Mouse (Mus musculus): ENCODE data around the gene Gm13023. TPM values are rescaled to one million over a fixed set of nuclear protein-coding genes. Genes with fewer than 3 reads are reported as not detected.
"Not testable (repeated sequence)": the region's sequence is repeated elsewhere in the genome, so short reads cannot be mapped to it uniquely, and the experiment has no call there.

Gm13023 gene
- polyA plus RNA-seq (2014; fragmentation: Nextera tagmentation; extraction: Ambion mirVana), result not detected in 2 replicates

DNA sequence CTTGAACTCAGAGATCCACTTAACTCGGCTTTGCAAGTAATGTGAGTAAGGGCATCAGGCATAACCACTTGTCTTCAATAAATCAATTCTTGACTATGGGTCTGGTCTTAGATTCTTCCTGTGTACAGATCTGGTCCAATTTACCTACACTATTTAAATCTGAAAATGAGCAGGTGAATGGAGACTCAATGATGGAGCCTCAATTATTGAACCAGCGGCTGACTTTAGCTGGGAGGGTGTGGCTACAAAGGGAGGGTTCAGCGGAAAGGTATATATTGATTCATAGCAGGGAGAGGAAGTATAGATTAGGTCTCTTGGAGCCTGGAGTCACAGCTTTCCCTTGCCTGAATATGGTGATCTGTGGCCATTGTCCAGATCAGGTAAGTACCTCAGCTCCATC lies at the start of gene Gm13023:
TSS of gene Gm13023 (plus strand) at position 301 of the 400 bp plus-strand sequence.
- not testable (repeated sequence) for H3K36me3 ChIP-seq (ENCODE audit: control insufficient read depth, insufficient read depth, low read length); H3K4me1 ChIP-seq (ENCODE audit: control insufficient read depth, insufficient read depth, low read length); H3K9ac ChIP-seq (ENCODE audit: low read depth, low read length); ATAC-seq (ENCODE audit: low read depth); DNase-seq (ENCODE audit: low spot score); H3K9me3 ChIP-seq (ENCODE audit: control insufficient read depth, low read length); H3K27me3 ChIP-seq (replicated peaks; ENCODE audit: control insufficient read depth, insufficient read depth, low read length); H3K4me2 ChIP-seq (ENCODE audit: low read depth, low read length); H3K4me3 ChIP-seq (ENCODE audit: low read depth, low read length); H3K27ac ChIP-seq (replicated peaks; ENCODE audit: low read depth, low read length)
- WGBS, result 81% methylated on average over 3 of the region's 3 CpGs

DNA sequence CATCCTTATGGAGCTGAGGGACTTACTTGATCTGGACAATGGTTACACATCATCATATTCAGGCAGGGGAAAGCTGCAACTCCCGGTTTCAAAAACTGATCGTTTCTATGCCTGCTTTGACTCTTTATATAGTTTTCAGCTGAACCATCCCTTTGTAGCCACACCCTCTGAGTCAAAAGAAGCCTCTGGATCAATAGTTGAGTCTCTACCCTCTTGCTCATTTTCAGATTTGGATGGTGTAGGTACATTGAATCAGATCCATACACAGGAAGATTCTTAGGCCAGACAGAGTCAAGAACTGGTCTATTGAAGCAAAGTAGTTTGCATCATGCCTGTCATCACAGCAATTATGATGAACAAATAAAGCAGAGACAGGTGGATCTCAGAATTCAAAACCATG lies 26.8 kb downstream of the Gm13023 start, which contains the start of gene Gm13084:
TSS of gene Gm13084 (minus strand) at position 101 of the 400 bp plus-strand sequence.
- DNase-seq (ENCODE audit: low spot score) (no peak), ATAC-seq (ENCODE audit: low read depth) (no peak)
- no peak within 1 kb of the TSS for H3K27ac ChIP-seq (replicated peaks; ENCODE audit: low read depth, low read length)
- H3K9me3 ChIP-seq (ENCODE audit: control insufficient read depth, low read length), result 0 out of 2 replicates have a peak, but pooled peaks cover 7% of the 10 kb centered on the region
- no peak within 1 kb of the TSS for H3K4me2 ChIP-seq (ENCODE audit: low read depth, low read length)
- H3K4me1 ChIP-seq (ENCODE audit: control insufficient read depth, insufficient read depth, low read length), result no peaks in the 10 kb centered on the region
- H3K36me3 ChIP-seq (ENCODE audit: control insufficient read depth, insufficient read depth, low read length), result no peaks in the 10 kb centered on the region
- H3K4me3 ChIP-seq (ENCODE audit: low read depth, low read length), result no peak within 1 kb of the TSS
- WGBS, result 81% methylated on average over 2 of the region's 2 CpGs
- no peak within 1 kb of the TSS for H3K9ac ChIP-seq (ENCODE audit: low read depth, low read length)
- H3K27me3 ChIP-seq (replicated peaks; ENCODE audit: control insufficient read depth, insufficient read depth, low read length), result no peaks in the 10 kb centered on the region

Other genes starting within 250 kb of the Gm13023 start
- gene BC080695, start 237.7 kb upstream of the Gm13023 start, polyA plus RNA-seq (2014; fragmentation: Nextera tagmentation; extraction: Ambion mirVana), result not detected in 2 replicates
- gene Gm13057, start 237.6 kb upstream of the Gm13023 start, polyA plus RNA-seq (2014; fragmentation: Nextera tagmentation; extraction: Ambion mirVana), result not detected in 2 replicates
- not detected in 2 replicates for gene Gm13083, start 174.3 kb upstream of the Gm13023 start, polyA plus RNA-seq (2014; fragmentation: Nextera tagmentation; extraction: Ambion mirVana)
- not detected in 2 replicates for gene Gm13088, start 132.1 kb upstream of the Gm13023 start, polyA plus RNA-seq (2014; fragmentation: Nextera tagmentation; extraction: Ambion mirVana)
- not detected in 2 replicates for gene Gm13089, start 86.6 kb upstream of the Gm13023 start, polyA plus RNA-seq (2014; fragmentation: Nextera tagmentation; extraction: Ambion mirVana)
- not detected in 2 replicates for gene Gm13078, start 69.9 kb upstream of the Gm13023 start, polyA plus RNA-seq (2014; fragmentation: Nextera tagmentation; extraction: Ambion mirVana)
- gene Gm13084, start 26.7 kb downstream of the Gm13023 start, polyA plus RNA-seq (2014; fragmentation: Nextera tagmentation; extraction: Ambion mirVana), result not detected in 2 replicates
- gene Gm13103, start 57.1 kb downstream of the Gm13023 start, polyA plus RNA-seq (2014; fragmentation: Nextera tagmentation; extraction: Ambion mirVana), result not detected in 2 replicates
- gene Pramef6, start 111.0 kb downstream of the Gm13023 start, polyA plus RNA-seq (2014; fragmentation: Nextera tagmentation; extraction: Ambion mirVana), result not detected in 2 replicates
- gene Pramef25, start 161.7 kb downstream of the Gm13023 start, polyA plus RNA-seq (2014; fragmentation: Nextera tagmentation; extraction: Ambion mirVana), result not detected in 2 replicates
- gene Gm13101, start 177.6 kb downstream of the Gm13023 start, polyA plus RNA-seq (2014; fragmentation: Nextera tagmentation; extraction: Ambion mirVana), result not detected in 2 replicates
- not detected in 2 replicates for gene Pramef17, start 205.0 kb downstream of the Gm13023 start, polyA plus RNA-seq (2014; fragmentation: Nextera tagmentation; extraction: Ambion mirVana)

All from embryonic facial prominence, embryonic 14.5 days (tissue).